Mouse (Mus musculus): ENCODE results near the gene Prpf8. TPM values are rescaled to one million over a fixed set of nuclear protein-coding genes. Genes with fewer than 3 reads are reported as not detected.

Gene Prpf8
- polyA plus RNA-seq, 1 experiment from 2014 or later, result 47.6 TPM

GRCm38 (mm10) chr11:75509741-75510626, 23.4 kb downstream of the Prpf8 start, which contains the start of gene Rilp:
Rilp (plus strand) TSS chr11:75510094.
- Histone ChIP-seq H3K9ac (ENCODE audit: low read length) (peak within 1 kb of the TSS; percentile 70), H3K4me1 (replicated peaks; ENCODE audit: control insufficient read depth, insufficient read depth, low read length) (peaks cover 17% of the 10 kb centered on the region), H3K27ac (ENCODE audit: low read length) (peak within 1 kb of the TSS; percentile 59), H3K27me3 (ENCODE audit: control insufficient read depth, insufficient read depth, low read depth, low read length) (no peaks in the 10 kb centered on the region), H3K9me3 (ENCODE audit: control insufficient read depth, low read length) (no peaks in the 10 kb centered on the region), H3K4me2 (ENCODE audit: low read depth, low read length) (peak within 1 kb of the TSS; percentile 98), H3K4me3 (ENCODE audit: low read length) (peak within 1 kb of the TSS; percentile 58), H3K36me3 (ENCODE audit: control insufficient read depth, insufficient read depth, low read length) (peaks cover 34% of the 10 kb centered on the region)
- peak; percentile 68 for ATAC-seq (ENCODE audit: low read depth)
- 2% methylated on average over 43 of the region's 43 CpGs for WGBS

DNA sequence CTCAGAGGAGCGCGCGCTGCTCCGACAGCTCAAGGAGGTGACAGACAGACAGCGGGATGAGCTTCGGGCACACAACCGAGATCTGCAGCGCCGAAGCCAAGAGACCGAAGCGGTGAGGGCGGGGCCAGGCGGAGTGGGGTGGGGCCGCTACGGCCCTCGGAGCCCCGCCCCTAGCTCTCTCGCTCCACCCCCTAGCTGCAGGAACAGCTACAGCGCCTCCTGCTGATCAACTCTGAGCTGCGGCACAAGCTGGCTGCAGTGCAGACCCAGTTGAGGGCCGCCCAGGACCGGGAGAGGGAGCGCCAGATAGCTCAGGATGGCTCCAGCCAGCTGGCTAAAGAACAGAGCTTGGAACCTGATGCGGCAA, 24.0 kb downstream of the Prpf8 start:
- H3K4me1 ChIP-seq (replicated peaks; ENCODE audit: control insufficient read depth, insufficient read depth, low read length), result peaks cover 17% of the 10 kb centered on the region
- no peaks in the 10 kb centered on the region for H3K9me3 ChIP-seq (ENCODE audit: control insufficient read depth, low read length)
- ATAC-seq (ENCODE audit: low read depth), result peak; percentile 91
- H3K27me3 ChIP-seq (ENCODE audit: control insufficient read depth, insufficient read depth, low read depth, low read length), result no peaks in the 10 kb centered on the region
- WGBS, result 3% methylated on average over 24 of the region's 24 CpGs
- peak overlapping the region; percentile 98 for H3K4me2 ChIP-seq (ENCODE audit: low read depth, low read length)
- peak overlapping the region; percentile 70 for H3K9ac ChIP-seq (ENCODE audit: low read length)
- H3K36me3 ChIP-seq (ENCODE audit: control insufficient read depth, insufficient read depth, low read length), result peaks cover 30% of the 10 kb centered on the region
- H3K4me3 ChIP-seq (ENCODE audit: low read length), result peak overlapping the region; percentile 58
- peak overlapping the region; percentile 59 for H3K27ac ChIP-seq (ENCODE audit: low read length)

DNA sequence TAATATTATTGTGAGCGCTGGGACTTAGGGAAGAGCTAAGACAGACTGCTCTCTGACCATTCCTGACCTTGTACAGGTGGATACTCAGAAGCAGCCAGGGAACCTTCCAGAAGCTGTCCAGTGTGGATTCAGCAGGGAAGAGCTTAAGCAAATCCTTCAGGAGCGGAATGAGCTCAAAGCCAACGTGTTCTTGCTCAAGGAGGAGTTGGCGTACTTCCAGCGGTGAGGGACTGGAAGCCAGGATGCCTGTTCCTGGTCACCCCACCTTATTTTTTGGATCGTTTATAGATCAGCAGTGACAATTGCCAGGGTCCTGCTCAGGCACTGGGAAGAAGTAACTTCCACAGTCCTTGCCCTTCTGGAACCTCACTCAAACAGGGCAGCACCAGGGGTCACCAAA, 24.6 kb downstream of the Prpf8 start:
- Histone ChIP-seq H3K4me3 (ENCODE audit: low read length) (no peak overlapping the region), H3K36me3 (ENCODE audit: control insufficient read depth, insufficient read depth, low read length) (peaks cover 25% of the 10 kb centered on the region), H3K9me3 (ENCODE audit: control insufficient read depth, low read length) (no peaks in the 10 kb centered on the region), H3K9ac (ENCODE audit: low read length) (no peak overlapping the region), H3K27ac (ENCODE audit: low read length) (no peak overlapping the region), H3K4me2 (ENCODE audit: low read depth, low read length) (no peak overlapping the region), H3K4me1 (replicated peaks; ENCODE audit: control insufficient read depth, insufficient read depth, low read length) (peaks cover 17% of the 10 kb centered on the region), H3K27me3 (ENCODE audit: control insufficient read depth, insufficient read depth, low read depth, low read length) (no peaks in the 10 kb centered on the region)
- WGBS, result 60% methylated on average over 6 of the region's 6 CpGs
- no peak for ATAC-seq (ENCODE audit: low read depth)

GRCm38 (mm10) chr11:75512301-75513018, 25.8 kb downstream of the Prpf8 start:
- ATAC-seq (ENCODE audit: low read depth), result no peak
- Histone ChIP-seq H3K4me2 (ENCODE audit: low read depth, low read length) (no peak overlapping the region), H3K36me3 (ENCODE audit: control insufficient read depth, insufficient read depth, low read length) (peaks cover 20% of the 10 kb centered on the region), H3K9me3 (ENCODE audit: control insufficient read depth, low read length) (no peaks in the 10 kb centered on the region), H3K4me3 (ENCODE audit: low read length) (no peak overlapping the region), H3K9ac (ENCODE audit: low read length) (no peak overlapping the region), H3K27me3 (ENCODE audit: control insufficient read depth, insufficient read depth, low read depth, low read length) (no peaks in the 10 kb centered on the region), H3K27ac (ENCODE audit: low read length) (no peak overlapping the region), H3K4me1 (replicated peaks; ENCODE audit: control insufficient read depth, insufficient read depth, low read length) (peaks cover 17% of the 10 kb centered on the region)
- WGBS, result 76% methylated on average over 9 of the region's 9 CpGs

DNA sequence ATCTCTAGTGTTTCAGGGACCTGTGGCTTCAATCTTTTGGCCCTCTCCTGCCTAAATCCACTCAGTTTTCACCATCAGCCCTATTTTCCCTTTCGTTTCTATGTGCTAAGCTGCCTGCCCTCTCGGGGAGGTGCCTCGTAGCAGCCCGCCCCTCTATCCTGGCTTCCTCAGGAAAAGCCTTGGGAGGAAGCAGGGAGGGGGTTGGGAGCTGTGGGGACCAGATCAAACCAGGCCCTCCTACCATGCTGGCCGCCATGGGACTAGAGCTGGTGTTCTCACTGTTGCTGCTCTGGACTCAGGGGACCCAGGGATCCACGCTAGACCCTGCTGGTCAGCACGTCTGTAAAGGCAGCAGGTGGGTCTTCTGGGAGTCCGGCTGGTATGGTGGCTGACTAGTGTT, 26.7 kb downstream of the Prpf8 start, which contains the start of gene Scarf1:
Scarf1 (plus strand) TSS at position 205 of the 400 bp plus-strand sequence.
- peak within 1 kb of the TSS; percentile 45 for H3K4me2 ChIP-seq (ENCODE audit: low read depth, low read length)
- ATAC-seq (ENCODE audit: low read depth), result 0 out of 2 replicates have a peak, but pooled peaks have one; percentile 24
- no peaks in the 10 kb centered on the region for H3K27me3 ChIP-seq (ENCODE audit: control insufficient read depth, insufficient read depth, low read depth, low read length)
- peaks cover 12% of the 10 kb centered on the region for H3K36me3 ChIP-seq (ENCODE audit: control insufficient read depth, insufficient read depth, low read length)
- peak within 1 kb of the TSS; percentile 17 for H3K9ac ChIP-seq (ENCODE audit: low read length)
- H3K9me3 ChIP-seq (ENCODE audit: control insufficient read depth, low read length), result no peaks in the 10 kb centered on the region
- peaks cover 17% of the 10 kb centered on the region for H3K4me1 ChIP-seq (replicated peaks; ENCODE audit: control insufficient read depth, insufficient read depth, low read length)
- peak within 1 kb of the TSS; percentile 44 for H3K4me3 ChIP-seq (ENCODE audit: low read length)
- 50% methylated on average over 8 of the region's 8 CpGs for WGBS
- H3K27ac ChIP-seq (ENCODE audit: low read length), result no peak within 1 kb of the TSS

GRCm38 (mm10) chr11:75515186-75515585, 28.6 kb downstream of the Prpf8 start:
- no peak overlapping the region for H3K4me3 ChIP-seq (ENCODE audit: low read length)
- no peak for ATAC-seq (ENCODE audit: low read depth)
- peaks cover 3% of the 10 kb centered on the region; the same call in 1 of the 2 replicates for H3K4me1 ChIP-seq (replicated peaks; ENCODE audit: control insufficient read depth, insufficient read depth, low read length)
- no peak overlapping the region for H3K4me2 ChIP-seq (ENCODE audit: low read depth, low read length)
- 89% methylated on average over 25 of the region's 25 CpGs for WGBS
- no peaks in the 10 kb centered on the region for H3K9me3 ChIP-seq (ENCODE audit: control insufficient read depth, low read length)
- H3K27ac ChIP-seq (ENCODE audit: low read length), result no peak overlapping the region
- H3K36me3 ChIP-seq (ENCODE audit: control insufficient read depth, insufficient read depth, low read length), result no peaks in the 10 kb centered on the region
- no peaks in the 10 kb centered on the region for H3K27me3 ChIP-seq (ENCODE audit: control insufficient read depth, insufficient read depth, low read depth, low read length)
- no peak overlapping the region for H3K9ac ChIP-seq (ENCODE audit: low read length)

DNA sequence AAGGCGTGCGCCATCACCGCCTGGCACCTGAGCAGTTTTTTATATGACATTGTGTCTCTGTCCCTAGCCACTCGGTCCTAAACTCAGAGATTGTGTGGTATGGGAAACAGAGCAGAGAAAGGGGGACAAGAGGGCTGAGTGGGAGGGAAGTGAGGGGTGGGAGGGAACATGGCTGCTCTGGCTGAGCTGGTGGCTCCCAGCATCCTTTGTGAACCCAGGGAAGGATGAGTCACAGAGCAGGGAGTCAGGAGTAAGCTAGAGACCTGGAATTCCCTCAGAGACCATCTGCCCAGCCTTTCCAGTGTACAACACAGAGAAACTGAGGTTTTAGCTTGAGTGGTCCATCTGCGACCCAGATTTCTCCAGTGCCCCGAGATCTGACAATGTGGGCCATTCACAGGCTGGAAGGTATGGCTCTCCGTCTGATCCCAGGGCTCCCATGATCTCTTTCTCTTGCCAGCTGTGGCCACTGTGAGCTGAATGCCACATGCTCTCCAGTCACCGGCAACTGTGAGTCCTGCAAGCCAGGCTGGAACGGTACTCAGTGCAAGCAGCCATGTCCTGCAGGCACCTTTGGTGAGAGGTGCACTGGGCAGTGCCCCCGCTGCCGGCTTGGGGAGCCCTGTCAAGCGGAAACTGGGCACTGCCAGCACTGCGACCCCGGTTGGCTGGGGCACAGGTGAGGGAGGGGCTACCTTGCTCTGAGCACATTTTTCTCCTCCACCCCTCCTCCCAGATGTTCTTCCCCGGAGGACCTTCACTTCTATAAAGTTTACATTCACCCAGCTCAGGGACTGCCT, 33.4 kb downstream of the Prpf8 start:
- Histone ChIP-seq H3K27me3 (ENCODE audit: control insufficient read depth, insufficient read depth, low read depth, low read length) (no peaks in the 10 kb centered on the region), H3K9ac (ENCODE audit: low read length) (no peak overlapping the region), H3K9me3 (ENCODE audit: control insufficient read depth, low read length) (no peaks in the 10 kb centered on the region), H3K4me2 (ENCODE audit: low read depth, low read length) (no peak overlapping the region), H3K36me3 (ENCODE audit: control insufficient read depth, insufficient read depth, low read length) (no peaks in the 10 kb centered on the region), H3K27ac (ENCODE audit: low read length) (no peak overlapping the region), H3K4me3 (ENCODE audit: low read length) (no peak overlapping the region), H3K4me1 (replicated peaks; ENCODE audit: control insufficient read depth, insufficient read depth, low read length) (no peaks in the 10 kb centered on the region)
- ATAC-seq (ENCODE audit: low read depth), result no peak
- WGBS, result 72% methylated on average over 15 of the region's 15 CpGs

DNA sequence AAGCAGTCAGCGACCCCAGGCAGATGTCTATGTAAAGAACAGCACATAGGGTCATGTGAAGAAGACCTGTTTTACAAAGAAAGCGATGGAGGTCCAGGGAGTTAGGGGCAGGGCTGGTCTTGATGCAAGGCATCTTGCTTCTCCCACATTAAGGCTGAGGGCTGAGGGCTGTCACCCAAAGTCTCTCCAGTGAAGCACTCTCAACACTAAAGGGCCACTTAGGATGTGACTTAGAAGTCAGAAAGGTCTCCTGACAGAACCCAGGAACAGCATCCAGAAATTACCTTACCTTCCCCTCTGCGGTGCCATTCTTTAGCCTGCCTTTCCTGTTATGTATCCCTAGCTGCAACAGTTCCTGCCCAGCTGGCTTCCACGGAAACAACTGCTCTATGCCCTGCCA, 35.0 kb downstream of the Prpf8 start:
- Histone ChIP-seq H3K4me3 (ENCODE audit: low read length) (no peak overlapping the region), H3K9me3 (ENCODE audit: control insufficient read depth, low read length) (no peaks in the 10 kb centered on the region), H3K4me2 (ENCODE audit: low read depth, low read length) (no peak overlapping the region), H3K27ac (ENCODE audit: low read length) (no peak overlapping the region), H3K9ac (ENCODE audit: low read length) (no peak overlapping the region), H3K36me3 (ENCODE audit: control insufficient read depth, insufficient read depth, low read length) (no peaks in the 10 kb centered on the region), H3K27me3 (ENCODE audit: control insufficient read depth, insufficient read depth, low read depth, low read length) (no peaks in the 10 kb centered on the region), H3K4me1 (replicated peaks; ENCODE audit: control insufficient read depth, insufficient read depth, low read length) (no peaks in the 10 kb centered on the region)
- WGBS, result 67% methylated on average over 4 of the region's 4 CpGs
- ATAC-seq (ENCODE audit: low read depth), result no peak

All from lung, embryonic 16.5 days (tissue).